Mouse (Mus musculus) embryonic stem cell, embryonic (primary cell): ENCODE measurements at regions not wholly inside any gene's neighbourhood (a gene's known extent, or its start where the extent isn't known, plus 50 kb on each side); places are given as distances from the start of the nearest gene placed in this dataset.

Source experiments
- CTCF ChIA-PET, 4 experiments: fragments of 300-600 bp in 2 of 4; fragments of 350-600 bp in 2 of 4; sonication (Branson Sonifier 250); formaldehyde crosslinking; loops; one replicate each; lab custom pipeline; 2022; ENCODE audit warnings: inconsistent platforms in 2 of 4; lab: Charles Lee
- POLR2A ChIA-PET, 4 experiments: fragments of 300-600 bp in 2 of 4; fragments of 350-600 bp in 2 of 4; sonication (Branson Sonifier 250); formaldehyde crosslinking; loops; one replicate each; lab custom pipeline; 2022; ENCODE audit warnings: antibody characterized with exemption in 4 of 4, inconsistent platforms in 1 of 4; lab: Charles Lee

DNA sequence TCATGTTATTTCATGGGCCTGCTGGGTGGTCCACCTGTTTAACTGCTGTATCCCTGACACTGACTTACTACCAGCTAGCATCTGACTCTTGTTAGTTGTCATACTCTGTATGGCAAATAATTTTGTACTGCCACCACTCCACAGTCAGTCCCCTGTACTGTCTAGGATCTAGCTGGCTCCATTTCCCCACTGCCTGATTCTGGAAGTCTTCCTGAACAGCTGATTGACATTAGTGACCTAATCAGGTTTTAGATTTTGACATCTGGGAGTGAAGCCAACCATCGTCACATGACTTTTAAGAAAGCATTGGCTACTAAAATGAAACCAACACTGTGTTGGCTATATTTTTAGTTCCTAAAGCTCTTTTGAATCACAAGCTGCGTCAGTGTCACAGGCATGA lies 711.3 kb downstream of the Bcl11a start:
- POLR2A ChIA-PET, result no interaction called here
- CTCF ChIA-PET, result no interaction called here

DNA sequence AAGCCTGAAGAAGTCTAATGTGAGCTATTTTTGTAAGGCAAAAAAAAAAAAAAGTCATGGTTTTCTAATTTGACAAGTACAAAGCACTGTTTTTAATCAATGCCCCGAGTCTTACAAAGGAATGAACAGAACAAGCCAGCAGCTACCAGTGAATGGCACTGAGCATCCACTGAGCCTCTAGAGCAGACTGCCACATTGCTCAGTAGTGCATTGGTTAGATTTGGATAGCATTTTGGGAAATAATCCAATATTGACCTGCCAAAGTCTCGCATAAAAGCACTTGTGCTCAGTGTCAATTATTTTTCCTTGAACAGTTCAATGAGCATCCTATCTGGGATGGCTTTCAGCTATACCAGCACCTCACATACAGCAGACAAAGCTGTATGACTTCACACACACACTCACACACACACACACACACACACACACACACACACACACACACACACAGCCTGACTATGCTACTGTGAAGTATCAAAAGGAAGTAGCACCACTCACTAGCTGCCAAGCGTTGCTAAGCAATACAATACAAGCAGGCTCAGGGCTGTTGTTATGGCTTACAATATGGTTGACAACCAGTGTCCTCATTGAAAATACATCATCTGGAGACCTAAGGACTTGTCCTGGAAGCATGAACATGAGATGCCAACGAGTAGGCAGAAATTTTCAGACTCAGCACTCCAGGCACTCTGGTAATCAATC lies 717.8 kb downstream of the Bcl11a start:
- POLR2A ChIA-PET, result no interaction called here
- CTCF ChIA-PET, result no interaction called here

DNA sequence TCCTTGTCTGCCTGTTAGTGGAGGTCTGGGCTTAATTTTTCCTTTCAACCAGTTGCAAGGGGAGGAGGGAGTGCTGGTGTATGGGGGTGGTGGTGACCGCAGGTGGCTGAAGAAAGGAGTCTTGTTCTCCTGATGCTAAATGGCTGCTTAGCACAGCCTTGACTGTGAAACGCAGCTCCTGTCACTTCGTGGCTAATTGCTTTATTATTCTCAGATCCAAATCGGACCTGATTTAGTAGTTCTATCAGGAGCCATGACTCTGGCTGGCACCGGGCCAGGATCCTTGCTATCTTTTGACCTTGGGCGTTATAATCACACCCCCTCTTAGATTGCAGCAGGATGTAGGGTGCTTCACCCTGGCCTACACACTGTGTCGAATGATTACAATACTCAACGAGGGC lies 726.8 kb downstream of the Bcl11a start:
- POLR2A ChIA-PET, result no interaction called here
- CTCF ChIA-PET, result interaction anchor here in 1 of 4 experiments (0.6 kb wide), 1 partner anchor 981 kb away, joined by 4 read pairs; no protein-coding TSS in a partner anchor

DNA sequence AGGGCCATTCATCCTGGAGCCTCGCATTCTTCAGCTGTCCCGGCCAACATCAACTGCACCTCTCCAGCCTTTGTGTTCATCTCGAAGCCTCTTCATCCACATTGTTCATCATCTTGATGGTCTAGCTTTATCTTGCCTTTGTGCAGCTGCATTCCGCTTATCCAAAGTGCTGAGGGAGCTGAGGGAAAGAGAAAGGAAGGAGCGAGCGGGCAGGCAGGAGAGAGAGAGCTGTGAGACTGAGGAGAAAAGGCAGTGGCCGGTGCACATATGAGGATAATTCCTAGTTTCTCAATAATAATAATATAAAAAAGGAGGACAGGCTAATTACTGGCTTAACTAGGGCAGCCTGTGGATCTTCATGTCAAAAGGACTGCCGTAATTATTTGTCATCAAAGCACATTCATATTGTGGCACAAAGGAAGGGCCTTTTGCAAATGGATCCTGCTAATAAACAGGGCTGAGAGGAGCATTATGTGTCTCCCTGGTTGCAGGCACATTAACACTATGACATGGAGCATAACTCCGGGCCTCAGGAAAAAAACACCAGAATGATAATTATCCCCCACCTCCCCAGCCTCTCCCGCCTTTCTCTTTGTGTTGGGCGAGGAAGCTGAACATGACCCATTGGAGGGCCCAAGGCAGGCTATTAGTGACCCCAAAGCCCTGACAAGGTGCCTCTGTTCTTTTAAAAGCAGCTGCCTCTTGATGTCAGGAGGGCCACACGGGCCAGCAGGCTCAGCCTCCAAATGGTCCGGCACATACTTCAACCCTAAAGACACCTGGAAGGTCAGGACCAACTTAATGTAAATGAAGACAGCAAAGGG lies 751.9 kb downstream of the Bcl11a start:
- CTCF ChIA-PET, result no interaction called here
- POLR2A ChIA-PET, result no interaction called here

DNA sequence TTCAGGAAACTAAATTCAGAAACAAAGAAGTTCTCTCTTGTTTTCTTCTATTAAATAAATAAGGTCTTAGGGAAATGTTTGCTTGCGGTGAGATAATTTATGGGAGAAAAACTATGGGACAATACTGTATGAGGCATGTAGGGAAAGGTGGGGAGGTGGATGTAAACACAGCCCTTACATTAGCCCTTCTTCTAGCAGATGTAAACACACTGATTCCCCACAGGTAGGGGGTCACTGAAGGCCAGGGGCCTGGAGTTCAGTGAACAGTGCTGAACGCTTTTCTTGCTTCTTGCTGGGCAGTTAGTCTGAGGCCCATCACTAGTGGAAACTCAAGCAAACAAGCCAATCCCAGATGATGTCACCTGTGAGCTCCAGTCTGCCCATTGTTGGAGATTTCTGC lies 752.6 kb downstream of the Bcl11a start:
- POLR2A ChIA-PET, result no interaction called here
- CTCF ChIA-PET, result no interaction called here

DNA sequence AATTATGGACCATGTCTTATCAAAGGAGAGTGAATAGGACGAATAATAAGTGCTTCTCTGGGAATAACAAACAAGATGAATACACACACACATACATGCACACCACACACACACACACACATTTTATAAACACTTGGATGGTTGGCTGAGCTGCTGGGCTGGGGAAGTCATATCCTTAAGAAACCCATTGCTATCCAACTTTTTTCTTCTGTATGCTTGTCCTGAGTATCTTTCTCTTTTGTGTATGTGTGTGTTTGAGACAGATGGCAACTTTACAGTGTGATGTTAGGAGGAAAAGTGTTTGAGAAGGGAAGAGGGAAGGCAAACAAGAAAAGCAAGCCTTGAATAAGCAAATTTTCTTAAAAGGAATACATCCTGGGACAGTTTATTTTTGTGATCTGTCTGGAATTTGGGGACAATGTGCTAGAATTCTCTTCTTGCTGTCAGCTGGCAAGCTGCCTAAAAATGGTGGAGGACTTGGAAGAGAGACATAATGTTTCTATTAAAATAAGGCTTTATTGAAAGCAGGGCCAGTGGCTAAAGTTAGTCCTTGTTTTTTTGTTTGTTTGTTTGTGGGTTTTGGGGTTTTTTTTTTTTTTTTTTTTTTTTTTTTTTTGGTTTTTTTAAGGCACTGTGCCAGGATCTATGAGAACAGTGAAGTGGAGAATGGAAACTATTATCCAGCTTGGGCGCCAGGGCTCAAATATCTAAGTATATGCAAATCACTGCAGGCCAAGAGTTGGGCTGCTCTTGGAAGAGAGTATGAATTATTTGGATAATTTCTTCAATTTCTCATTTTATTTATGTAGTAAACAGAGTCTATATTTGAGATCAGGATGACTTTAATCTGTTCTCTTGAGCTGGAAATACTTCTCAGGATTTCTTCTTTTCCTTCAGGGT lies 766.2 kb downstream of the Bcl11a start:
- POLR2A ChIA-PET, result no interaction called here
- CTCF ChIA-PET, result no interaction called here

DNA sequence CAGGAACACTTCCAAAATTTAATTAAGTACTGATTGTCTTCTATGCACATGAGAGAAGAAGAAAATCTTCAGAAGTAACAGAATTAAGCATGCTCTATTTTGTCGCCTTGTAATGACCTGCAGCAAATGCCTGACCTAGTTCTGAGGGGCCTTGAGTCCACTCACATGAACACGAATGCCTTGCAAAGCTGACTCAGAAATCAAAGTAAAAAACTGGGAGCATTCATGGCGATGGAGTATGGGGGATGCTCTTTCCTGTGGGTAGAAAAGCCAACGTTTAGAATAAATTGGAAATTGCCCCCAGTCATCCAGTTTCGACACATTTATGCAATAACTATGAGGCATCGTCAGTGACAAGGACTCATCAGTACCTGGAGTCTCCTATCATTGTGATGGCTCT lies 779.1 kb downstream of the Bcl11a start:
- ChIA-PET CTCF (no interaction called here), POLR2A (no interaction called here)

DNA sequence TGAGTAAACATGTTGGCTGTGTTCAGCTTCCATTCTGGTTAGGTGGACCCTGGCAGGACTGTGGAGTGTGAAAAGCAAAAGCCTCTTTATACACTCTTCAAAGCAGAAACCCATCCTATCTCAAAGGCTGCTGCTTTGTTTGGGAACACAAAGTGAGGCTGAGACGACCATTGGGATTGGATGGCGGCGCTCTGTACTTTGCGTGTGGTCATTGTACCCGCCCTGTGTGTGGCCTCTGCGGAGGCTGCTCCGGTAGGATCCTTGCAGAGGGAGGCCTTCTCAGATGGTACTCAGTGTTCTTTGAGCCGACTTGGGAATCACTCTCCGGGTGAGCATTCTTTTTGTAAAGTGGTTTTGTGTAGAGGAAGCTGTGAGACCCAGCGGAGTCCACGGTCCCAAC lies 786.8 kb downstream of the Bcl11a start:
- ChIA-PET POLR2A (interaction anchor here in 1 of 4 experiments (0.6 kb wide), 1 partner anchor 497 kb away, joined by 4 read pairs; no protein-coding TSS in a partner anchor), CTCF (no interaction called here)

DNA sequence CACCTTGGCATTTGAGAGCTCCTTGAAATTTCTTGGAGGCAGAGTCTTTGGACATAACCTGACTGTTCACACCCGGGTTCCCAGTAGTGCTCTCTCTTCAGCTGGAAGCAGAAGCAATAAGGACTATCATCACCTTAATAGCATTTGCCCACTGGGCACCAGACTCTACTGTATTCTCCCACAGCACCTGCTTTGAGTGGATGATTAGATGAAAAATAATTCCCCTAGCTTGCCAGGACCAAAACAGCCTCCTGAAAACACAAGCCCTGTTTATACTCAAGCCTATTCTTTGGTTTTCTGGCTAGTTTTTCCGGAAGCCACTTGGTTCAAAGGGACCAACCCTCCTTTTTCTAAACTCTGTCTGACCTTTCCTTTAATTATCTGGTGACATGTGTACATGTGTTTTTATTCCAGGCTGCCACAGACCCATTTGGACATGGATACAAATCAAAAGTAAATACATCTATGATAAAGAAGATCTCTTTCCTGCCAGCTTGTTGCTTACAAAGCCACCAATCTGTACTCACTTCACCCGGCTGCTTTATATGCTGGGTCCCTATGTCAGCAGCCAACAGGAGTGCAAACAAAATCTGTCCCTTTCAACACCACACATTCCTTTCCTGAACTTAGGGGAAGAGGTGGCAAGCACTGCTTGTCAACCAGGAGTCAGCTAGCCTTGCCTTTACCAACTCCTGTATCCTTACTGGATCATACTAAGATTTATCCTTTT lies 787.4 kb downstream of the Bcl11a start:
- ChIA-PET POLR2A (interaction anchor here in 1 of 4 experiments (0.6 kb wide), 1 partner anchor 498 kb away, joined by 4 read pairs; no protein-coding TSS in a partner anchor), CTCF (no interaction called here)
